ENCODE assay signal across 8 mouse cellular contexts in the genomic region with DNA sequence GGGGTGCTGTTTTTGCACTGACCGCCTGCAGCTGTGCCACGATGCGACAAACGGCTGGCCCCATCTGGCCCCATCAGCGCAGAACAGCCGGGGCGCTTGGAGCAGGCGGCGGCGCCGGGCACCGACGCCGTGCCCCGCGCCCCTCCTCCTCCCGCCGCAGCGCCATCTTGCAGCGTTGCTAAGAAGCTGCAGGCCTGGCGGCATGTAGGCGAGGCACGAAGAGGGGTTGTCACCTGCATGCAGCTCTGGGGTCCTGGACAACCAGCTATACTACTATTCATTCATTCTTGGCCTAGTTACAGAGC. TPM values are rescaled to one million over a fixed set of nuclear protein-coding genes. Genes with fewer than 3 reads are reported as not detected.
DNase-seq lines count a peak whose midpoint lies in the region; ATAC-seq and TF ChIP-seq lines count a peak whose summit lies in the region.

No protein-coding gene starts in this region.

- H3K27ac ChIP-seq in cortical plate, adult 2 months (ENCODE audit: insufficient read depth, low read length) = peak overlapping the region; percentile 72
- H3K27ac ChIP-seq in hindbrain, embryonic 15.5 days (replicated peaks) = peak overlapping the region; percentile 93
- no peak overlapping the region for H3K27ac ChIP-seq in midbrain, embryonic 12.5 days (replicated peaks)

- H3K4me2 ChIP-seq in hindbrain, embryonic 15.5 days = peak overlapping the region; percentile 69
- peak overlapping the region; percentile 96 for H3K4me2 ChIP-seq in midbrain, embryonic 12.5 days (replicated peaks)

- peak overlapping the region; percentile 88 for H3K9ac ChIP-seq in hindbrain, embryonic 15.5 days
- H3K9ac ChIP-seq in midbrain, embryonic 12.5 days (replicated peaks) = peak overlapping the region; percentile 86

- peak; percentile 29; the same call in 1 of the 2 replicates for ATAC-seq in hindbrain, embryonic 15.5 days (ENCODE audit: low FRiP score, low read depth)
- peak; percentile 38; the same call in 1 of the 2 replicates for ATAC-seq in midbrain, embryonic 12.5 days (ENCODE audit: low FRiP score, low read depth)

- under 1% methylated on average over 23 of the region's 23 CpGs for WGBS in hindbrain, embryonic 15.5 days
- under 1% methylated on average over 12 of the region's 23 CpGs for WGBS in midbrain, embryonic 12.5 days

- H3K4me3 ChIP-seq in cortical plate, adult 2 months (ENCODE audit: insufficient read depth, low read length) = peak overlapping the region; percentile 82
- peak overlapping the region; percentile 76 for H3K4me3 ChIP-seq in hindbrain, embryonic 15.5 days
- H3K4me3 ChIP-seq in midbrain, embryonic 12.5 days = peak overlapping the region; percentile 68

- H3K27me3 ChIP-seq in hindbrain, embryonic 15.5 days = no peaks in the 10 kb centered on the region
- peaks cover 33% of the 10 kb centered on the region for H3K27me3 ChIP-seq in midbrain, embryonic 12.5 days

- peak; percentile 60 for DNase-seq in layer of hippocampus, adult 11-12 months (ENCODE audit: low spot score)
- DNase-seq in layer of hippocampus, adult 8-10 months (ENCODE audit: low spot score in 2 of 2) = no peak
- peak; percentile 52 for DNase-seq in telencephalon, adult 2 months (ENCODE audit: low read depth, low spot score)
- no peak for DNase-seq in kidney, postnatal 14 days
- no peak for DNase-seq in urinary bladder, adult 2 months (ENCODE audit: low spot score)

- H3K4me1 ChIP-seq in cortical plate, adult 2 months (ENCODE audit: control insufficient read depth, insufficient read depth, low read length) = no peaks in the 10 kb centered on the region; the same call in 1 of the 2 replicates
- H3K4me1 ChIP-seq in hindbrain, embryonic 15.5 days (replicated peaks) = peaks cover 58% of the 10 kb centered on the region
- H3K4me1 ChIP-seq in midbrain, embryonic 12.5 days = peaks cover 45% of the 10 kb centered on the region

- no peaks in the 10 kb centered on the region for H3K9me3 ChIP-seq in hindbrain, embryonic 15.5 days
- no peaks in the 10 kb centered on the region for H3K9me3 ChIP-seq in midbrain, embryonic 12.5 days

- TF ChIP-seq POLR2A in cortical plate, adult 2 months (IDR thresholded peaks at IDR 0.05; ENCODE audit: extremely low read depth, insufficient read depth, low read length) = peak; percentile 48; the same call in 1 of the 2 replicates

- no peaks in the 10 kb centered on the region for H3K36me3 ChIP-seq in hindbrain, embryonic 15.5 days
- no peaks in the 10 kb centered on the region for H3K36me3 ChIP-seq in midbrain, embryonic 12.5 days

- TF ChIP-seq CTCF in cortical plate, adult 2 months (IDR thresholded peaks at IDR 0.05; ENCODE audit: extremely low read depth, insufficient read depth, low read length) = 0 out of 2 replicates have a peak, but pooled peaks have one; percentile 19

RNA-seq across cellular contexts. Expression of gene Aatk, which starts 1.2 kb away (rescaled TPM):
- 100 to 1,000 TPM; 217 to 247 (median 224) TPM for total RNA-seq in layer of hippocampus, adult 8-10 months (2022)
- polyA plus RNA-seq in cortical plate, adult 2 months (2012; rRNA removed) = 208 and 235 TPM in 2 replicates
- polyA plus RNA-seq in hindbrain, embryonic 15.5 days (2015; fragmentation: Nextera tagmentation; extraction: Ambion mirVana) = 45.7 and 47.5 TPM in 2 replicates
- polyA plus RNA-seq in midbrain, embryonic 12.5 days (2016; fragmentation: Nextera tagmentation; extraction: Ambion mirVana) = 7.7 and 8.8 TPM in 2 replicates
- polyA plus RNA-seq in urinary bladder, adult 2 months (2012; rRNA removed) = 15.2 and 15.3 TPM in 2 replicates

RNA-seq across cellular contexts. Expression of gene Cep131, which starts 38.4 kb away (rescaled TPM):
- total RNA-seq in layer of hippocampus, adult 8-10 months (2022) = 10 to 100 TPM; 34.0 to 41.5 (median 35.9) TPM
- 32.1 and 39.6 TPM in 2 replicates for polyA plus RNA-seq in cortical plate, adult 2 months (2012; rRNA removed)
- polyA plus RNA-seq in hindbrain, embryonic 15.5 days (2015; fragmentation: Nextera tagmentation; extraction: Ambion mirVana) = 31.0 and 32.9 TPM in 2 replicates
- polyA plus RNA-seq in midbrain, embryonic 12.5 days (2016; fragmentation: Nextera tagmentation; extraction: Ambion mirVana) = 52.6 and 54.4 TPM in 2 replicates
- 7.6 and 10.5 TPM in 2 replicates for polyA plus RNA-seq in urinary bladder, adult 2 months (2012; rRNA removed)

RNA-seq across cellular contexts. Expression of gene Tepsin, which starts 50.3 kb away (rescaled TPM):
- total RNA-seq in layer of hippocampus, adult 8-10 months (2022) = 10 to 100 TPM; 17.7 to 18.2 (median 18.0) TPM
- polyA plus RNA-seq in cortical plate, adult 2 months (2012; rRNA removed) = 30.8 and 32.6 TPM in 2 replicates
- polyA plus RNA-seq in hindbrain, embryonic 15.5 days (2015; fragmentation: Nextera tagmentation; extraction: Ambion mirVana) = 22.0 and 25.5 TPM in 2 replicates
- polyA plus RNA-seq in midbrain, embryonic 12.5 days (2016; fragmentation: Nextera tagmentation; extraction: Ambion mirVana) = 20.8 and 22.9 TPM in 2 replicates
- polyA plus RNA-seq in urinary bladder, adult 2 months (2012; rRNA removed) = 36.5 and 38.5 TPM in 2 replicates

RNA-seq across cellular contexts. Expression of gene Ndufaf8, which starts 50.5 kb away (rescaled TPM):
- total RNA-seq in layer of hippocampus, adult 8-10 months (2022) = 10 to 100 TPM; 17.8 to 46.9 (median 30.6) TPM
- 52.8 and 54.7 TPM in 2 replicates for polyA plus RNA-seq in cortical plate, adult 2 months (2012; rRNA removed)
- 56.4 and 57.9 TPM in 2 replicates for polyA plus RNA-seq in hindbrain, embryonic 15.5 days (2015; fragmentation: Nextera tagmentation; extraction: Ambion mirVana)
- 56.8 and 57.4 TPM in 2 replicates for polyA plus RNA-seq in midbrain, embryonic 12.5 days (2016; fragmentation: Nextera tagmentation; extraction: Ambion mirVana)
- 47.2 and 49.0 TPM in 2 replicates for polyA plus RNA-seq in urinary bladder, adult 2 months (2012; rRNA removed)

Comparison
In these comparisons a context has a peak if more than half of its experiments do, and no peak if none do; other contexts are left out.
1. DNase-seq: peak in layer of hippocampus, adult 11-12 months (single experiment) and telencephalon, adult 2 months (single experiment); none in layer of hippocampus, adult 8-10 months (0 of 2), kidney, postnatal 14 days (single experiment) and urinary bladder, adult 2 months (single experiment).
2. Peak in every context shown above with its lines, with median percentiles within 50 percentile points of each other: H3K4me3 ChIP-seq.